Mouse (Mus musculus): Measurements from ENCODE around the gene Rsph14.

DNA sequence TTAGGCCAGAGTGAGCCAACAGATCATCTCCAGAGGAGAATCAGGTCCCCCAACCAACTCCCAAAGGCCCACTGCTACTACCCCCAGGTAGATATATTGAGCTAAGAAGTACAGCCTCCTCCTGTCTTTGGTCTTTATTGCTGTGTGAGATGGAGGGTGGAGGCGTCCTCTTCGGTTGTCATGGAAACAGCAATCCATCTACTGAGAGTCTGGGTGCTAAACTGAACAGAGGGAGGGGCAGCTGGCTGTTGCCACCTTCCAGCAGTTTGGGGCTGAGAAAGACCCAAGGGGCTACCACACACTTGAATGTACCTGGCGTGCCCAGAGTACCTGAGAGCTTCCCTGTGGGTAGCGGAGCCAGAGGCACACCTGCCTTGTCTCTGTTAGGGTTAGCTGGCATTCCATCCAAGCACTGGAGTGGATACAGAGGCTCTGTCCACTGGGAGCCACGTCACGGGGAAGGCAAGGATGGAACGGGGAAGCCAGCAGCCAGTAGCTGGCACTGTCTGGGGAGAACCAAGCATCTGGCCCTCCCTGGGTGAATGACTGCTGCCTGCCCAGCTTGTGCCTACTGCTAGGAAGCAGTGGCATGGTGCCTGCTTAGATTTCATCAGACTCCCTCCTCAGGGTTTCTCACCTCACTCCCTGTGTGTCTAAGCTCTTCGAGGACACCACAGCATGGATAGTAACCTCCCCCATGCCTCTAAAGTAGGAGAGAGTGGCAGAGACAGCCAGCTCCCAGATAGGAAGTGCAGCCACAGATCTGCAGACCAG, 25.3 kb downstream of the Rsph14 start:
- TF ChIP-seq CTCF (IDR thresholded peaks at IDR 0.05; ENCODE audit: low read depth) (no peak), EP300 (IDR thresholded peaks at IDR 0.05; ENCODE audit: low read depth) (no peak)
